Mouse (Mus musculus) stomach, postnatal 0 days (tissue): ENCODE results near the gene Psen2. TPM values are rescaled to one million over a fixed set of nuclear protein-coding genes. Genes with fewer than 3 reads are reported as not detected.
A peak's percentile ranks its signal among the peaks of the same experiment; 100 is the strongest.

Experiments used
- ATAC-seq: fragments of 200-750 bp; cut with Nextera tagmentation; 2 replicates; pipeline ENCODE4 v1.8.0; 2017; ENCODE audit not compliant: low FRiP score, low TSS enrichment
- DNase-seq: peaks from one replicate; pipeline ENCODE4 v3.0.0-alpha.2; 2016; ENCODE audit warnings: low spot score
- H3K27ac ChIP-seq: fragments of 300-500 bp; sonication (generic); replicated peaks from 2 replicates; pipeline ENCODE4 v1.5.1; 2014; ENCODE audit warnings: mild to moderate bottlenecking, control low read depth
- H3K27me3 ChIP-seq: fragments of 300-500 bp; sonication (generic); 2 replicates; pipeline ENCODE4 v1.6.1; 2014; ENCODE audit warnings: low read length; ENCODE audit not compliant: control insufficient read depth, insufficient read depth
- H3K36me3 ChIP-seq: fragments of 300-500 bp; sonication (generic); 2 replicates; pipeline ENCODE4 v1.6.1; 2014; ENCODE audit warnings: low read length, mixed read lengths; ENCODE audit not compliant: control insufficient read depth, insufficient read depth
- H3K4me1 ChIP-seq: fragments of 300-500 bp; sonication (generic); replicated peaks from 2 replicates; pipeline ENCODE4 v1.6.1; 2014; ENCODE audit warnings: antibody characterized with exemption; ENCODE audit not compliant: control insufficient read depth, insufficient read depth
- H3K4me2 ChIP-seq: fragments of 300-500 bp; sonication (generic); replicated peaks from 2 replicates; pipeline ENCODE4 v1.6.1; 2014; ENCODE audit warnings: low read depth, mild to moderate bottlenecking, control low read depth, moderate library complexity
- H3K4me3 ChIP-seq: fragments of 300-500 bp; sonication (generic); 2 replicates; pipeline ENCODE4 v1.5.1; 2014; ENCODE audit warnings: low read depth, low read length, control low read depth
- H3K9ac ChIP-seq: fragments of 300-500 bp; sonication (generic); 2 replicates; pipeline ENCODE4 v1.6.1; 2014; ENCODE audit warnings: mild to moderate bottlenecking, low read length, control low read depth, mixed read lengths
- H3K9me3 ChIP-seq: fragments of 300-500 bp; sonication (generic); 2 replicates; pipeline ENCODE4 v1.6.1; 2016; ENCODE audit warnings: low read length; ENCODE audit not compliant: control insufficient read depth
- CTCF ChIP-seq: IDR thresholded peaks from 2 replicates; pipeline ENCODE4 v1.5.1; 2016; ENCODE audit warnings: antibody characterized with exemption, low read depth, mild to moderate bottlenecking, moderate library complexity
- EP300 ChIP-seq: optimal IDR thresholded peaks from 2 replicates; pipeline ENCODE3; 2016; ENCODE audit warnings: antibody characterized with exemption
- WGBS: fragments of 180-500 bp; shearing (Covaris S2); extraction: QIAGEN DNeasy Blood & Tissue Kit; methylation state at CpG from one replicate; pipeline ENCODE4 v1.1.7; 2014; 5-methylcytosine and 5-hydroxymethylcytosine counted together
- polyA plus RNA-seq: library from polyadenylated mRNA; unstranded; fragments of >200 nt; fragmentation: Nextera tagmentation; extraction: Ambion mirVana; gene quantifications from 2 replicates; pipeline ENCODE4 v1.2.1, GENCODE M21; 2015

The Psen2 gene
- polyA plus RNA-seq, 1 experiment from 2014 or later: 14.3 TPM

DNA sequence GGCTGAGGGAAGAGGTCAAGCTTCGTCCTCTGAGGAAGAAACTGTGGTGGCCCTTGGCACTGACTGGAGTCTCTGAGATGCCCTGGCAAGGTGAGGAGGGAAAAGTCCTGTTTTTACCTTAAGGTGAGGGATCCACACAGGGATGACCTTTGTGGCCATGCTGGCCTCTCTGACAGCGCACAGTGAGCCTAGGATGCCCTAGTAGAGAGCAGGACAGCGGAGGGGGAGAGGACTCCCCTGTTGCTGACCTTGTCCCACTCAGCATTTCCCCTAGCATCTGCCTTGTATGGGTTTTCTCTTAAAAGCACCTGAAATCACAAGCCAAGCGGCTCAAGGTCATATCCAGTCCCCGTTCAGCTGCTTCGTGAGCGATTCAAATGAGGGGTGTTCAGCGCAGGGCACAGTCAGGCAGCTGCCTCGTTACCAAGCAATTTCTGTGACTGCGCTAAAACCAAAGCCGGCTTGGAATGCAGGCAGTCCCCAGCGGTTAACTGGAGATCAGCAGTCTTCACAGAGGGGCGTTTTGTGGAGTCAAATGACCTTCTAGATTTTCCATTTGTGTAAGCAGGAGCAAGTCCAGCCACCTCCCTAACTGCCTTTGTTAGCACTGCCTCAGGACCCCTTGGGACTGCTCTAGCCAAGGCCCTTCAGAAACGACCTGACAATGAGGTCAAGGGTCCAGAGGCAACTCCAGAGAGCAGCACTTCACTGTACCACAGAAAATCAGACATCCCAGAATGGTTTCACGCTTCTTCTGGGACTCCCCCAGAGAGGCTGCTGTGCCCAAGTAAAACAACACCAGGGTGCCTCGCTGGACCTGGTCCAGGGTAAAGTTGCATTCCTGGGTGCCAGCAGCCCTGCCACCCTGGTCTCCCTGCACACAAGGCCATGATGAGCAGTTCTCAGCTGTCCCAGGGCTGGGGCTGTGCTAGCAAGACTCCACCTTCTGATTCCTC is 20.9 kb upstream of the Psen2 start:
- H3K27me3 ChIP-seq: no peaks in the 10 kb centered on the region
- H3K9ac ChIP-seq: no peak overlapping the region
- no peak for ATAC-seq
- TF ChIP-seq CTCF (peak; percentile 55), EP300 (no peak)
- H3K9me3 ChIP-seq: no peaks in the 10 kb centered on the region
- WGBS: 38% methylated on average over 16 of the region's 16 CpGs
- H3K4me3 ChIP-seq: no peak overlapping the region
- DNase-seq: no peak
- no peak overlapping the region for H3K27ac ChIP-seq
- H3K4me2 ChIP-seq: no peak overlapping the region
- no peaks in the 10 kb centered on the region for H3K36me3 ChIP-seq
- no peaks in the 10 kb centered on the region; the same call in 1 of the 2 replicates for H3K4me1 ChIP-seq

DNA sequence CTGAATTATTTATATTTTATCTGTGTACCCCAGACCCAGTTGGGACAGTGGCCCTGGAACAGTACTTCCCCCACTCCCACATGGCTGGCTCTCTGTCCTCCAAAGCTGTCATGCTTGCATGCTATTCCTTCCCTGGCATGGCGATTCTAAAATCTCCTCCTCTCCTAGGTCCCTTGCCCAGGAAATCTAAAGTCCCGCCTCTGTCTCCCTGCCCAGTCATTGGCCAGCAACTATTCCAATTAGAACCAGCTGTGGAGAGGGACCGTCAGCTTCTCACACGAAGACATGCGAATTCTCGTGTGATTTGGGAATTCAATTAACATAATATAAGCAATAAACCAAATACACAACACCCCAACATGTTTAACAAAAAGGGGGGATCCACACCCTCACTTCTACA is 19.3 kb upstream of the Psen2 start:
- H3K36me3 ChIP-seq: no peaks in the 10 kb centered on the region
- no peaks in the 10 kb centered on the region for H3K27me3 ChIP-seq
- ATAC-seq: no peak
- H3K9ac ChIP-seq: no peak overlapping the region
- no peaks in the 10 kb centered on the region for H3K9me3 ChIP-seq
- TF ChIP-seq CTCF (no peak), EP300 (no peak)
- no peaks in the 10 kb centered on the region; the same call in 1 of the 2 replicates for H3K4me1 ChIP-seq
- H3K27ac ChIP-seq: no peak overlapping the region
- H3K4me2 ChIP-seq: no peak overlapping the region
- DNase-seq: no peak
- H3K4me3 ChIP-seq: no peak overlapping the region
- 58% methylated on average over 6 of the region's 6 CpGs for WGBS

DNA sequence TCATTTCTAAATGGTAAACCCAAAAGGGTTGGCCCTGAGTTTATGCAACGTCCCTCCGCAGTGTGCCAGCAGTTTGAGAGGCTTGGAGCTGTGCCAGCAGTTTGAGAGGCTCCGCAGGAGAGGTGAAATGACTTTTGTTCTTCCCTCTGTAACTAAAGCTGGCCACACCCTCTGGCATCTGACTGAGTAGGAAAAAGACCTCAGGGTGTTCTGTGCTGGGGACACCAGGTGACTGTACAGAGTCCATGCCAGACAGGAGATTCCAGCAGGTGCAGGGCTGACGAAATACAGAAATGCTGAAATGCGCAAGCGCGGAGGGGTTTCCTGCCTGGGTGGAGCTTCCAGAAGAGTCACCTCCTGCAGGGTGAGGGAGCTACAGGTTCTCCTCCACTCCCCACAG is 16.4 kb upstream of the Psen2 start:
- H3K4me1 ChIP-seq: no peaks in the 10 kb centered on the region; the same call in 1 of the 2 replicates
- no peak overlapping the region; the same call in none of the 2 replicates for H3K27ac ChIP-seq
- peak overlapping the region; percentile 11; the same call in 1 of the 2 replicates for H3K4me2 ChIP-seq
- ATAC-seq (peak; percentile 98), DNase-seq (peak; percentile 91)
- no peaks in the 10 kb centered on the region for H3K36me3 ChIP-seq
- TF ChIP-seq EP300 (peak; percentile 62), CTCF (peak; percentile 17; the same call in 1 of the 2 replicates)
- no peaks in the 10 kb centered on the region for H3K9me3 ChIP-seq
- H3K4me3 ChIP-seq: no peak overlapping the region
- WGBS: 15% methylated on average over 7 of the region's 7 CpGs
- no peak overlapping the region for H3K9ac ChIP-seq
- H3K27me3 ChIP-seq: no peaks in the 10 kb centered on the region

DNA sequence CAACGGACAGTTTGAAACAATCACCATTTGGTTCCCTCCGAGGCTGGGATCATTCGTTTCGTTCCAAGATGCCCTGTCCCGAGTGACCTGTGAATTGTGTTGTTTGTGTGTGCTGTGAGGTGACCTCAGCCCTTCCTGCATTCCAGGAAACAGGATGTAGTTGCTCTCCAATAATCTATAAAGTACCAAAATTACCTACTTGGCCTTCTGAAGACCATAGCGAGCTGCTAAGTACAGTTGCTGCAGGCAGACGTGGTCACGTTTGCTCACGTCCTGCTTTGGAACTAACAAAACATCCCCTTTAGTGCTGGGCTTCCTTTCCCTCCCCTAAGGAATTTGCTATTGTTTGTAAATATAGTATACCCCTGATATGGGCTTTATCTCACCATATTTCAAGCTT is 14.3 kb upstream of the Psen2 start:
- Histone ChIP-seq H3K4me2 (no peak overlapping the region), H3K27me3 (no peaks in the 10 kb centered on the region), H3K36me3 (no peaks in the 10 kb centered on the region), H3K4me3 (no peak overlapping the region), H3K9me3 (no peaks in the 10 kb centered on the region), H3K27ac (no peak overlapping the region), H3K4me1 (no peaks in the 10 kb centered on the region; the same call in 1 of the 2 replicates), H3K9ac (no peak overlapping the region)
- WGBS: 55% methylated on average over 9 of the region's 9 CpGs
- no peak for DNase-seq
- no peak for TF ChIP-seq EP300
- no peak for TF ChIP-seq CTCF
- ATAC-seq: no peak

DNA sequence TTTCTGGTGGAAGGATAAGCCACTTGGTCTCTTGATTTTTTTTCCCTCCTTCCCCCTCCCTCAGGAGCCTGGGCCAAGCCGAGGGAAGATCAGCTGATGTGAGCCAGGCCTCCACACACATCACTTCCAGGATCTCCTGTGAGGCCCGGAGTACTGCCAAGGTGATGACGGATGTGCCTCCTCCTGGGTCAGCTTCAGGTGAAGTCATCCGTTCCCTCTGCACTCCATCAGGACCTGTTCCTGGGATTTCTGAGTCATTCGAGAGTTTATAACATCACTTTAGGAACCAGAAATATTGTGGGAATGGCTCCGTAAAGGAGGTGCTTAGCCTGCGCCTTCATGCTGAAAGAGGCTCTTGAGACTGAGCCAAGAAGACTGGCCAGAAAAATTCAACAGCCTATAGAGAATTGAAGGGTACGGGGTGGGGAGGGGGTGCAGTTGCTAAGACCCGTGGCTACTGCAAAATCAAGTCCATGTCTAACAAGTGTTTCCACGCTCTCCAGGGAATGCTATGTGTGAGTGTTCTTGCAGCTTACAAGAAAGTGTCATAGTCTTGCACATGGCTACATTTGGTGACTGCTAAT is 11.6 kb upstream of the Psen2 start:
- no peak overlapping the region for H3K27ac ChIP-seq
- H3K4me1 ChIP-seq: no peaks in the 10 kb centered on the region; the same call in 1 of the 2 replicates
- H3K27me3 ChIP-seq: no peaks in the 10 kb centered on the region
- H3K9me3 ChIP-seq: no peaks in the 10 kb centered on the region
- no peak overlapping the region for H3K9ac ChIP-seq
- 41% methylated on average over 10 of the region's 10 CpGs for WGBS
- ATAC-seq (peak; percentile 83), DNase-seq (peak; percentile 55)
- no peaks in the 10 kb centered on the region for H3K36me3 ChIP-seq
- no peak overlapping the region for H3K4me2 ChIP-seq
- no peak overlapping the region for H3K4me3 ChIP-seq
- no peak for TF ChIP-seq CTCF
- TF ChIP-seq EP300: no peak
